Mouse (Mus musculus): Measurements from ENCODE around the gene Nr2f1. TPM values are rescaled to one million over a fixed set of nuclear protein-coding genes. Genes with fewer than 3 reads are reported as not detected.
A peak's percentile ranks its signal among the peaks of the same experiment; 100 is the strongest.
"Not testable (repeated sequence)": the region's sequence is repeated elsewhere in the genome, so short reads cannot be mapped to it uniquely, and the experiment has no call there.

Gene Nr2f1
- polyA plus RNA-seq (2014; fragmentation: Nextera tagmentation; extraction: Ambion mirVana): 75.7 and 82.0 TPM in 2 replicates

DNA sequence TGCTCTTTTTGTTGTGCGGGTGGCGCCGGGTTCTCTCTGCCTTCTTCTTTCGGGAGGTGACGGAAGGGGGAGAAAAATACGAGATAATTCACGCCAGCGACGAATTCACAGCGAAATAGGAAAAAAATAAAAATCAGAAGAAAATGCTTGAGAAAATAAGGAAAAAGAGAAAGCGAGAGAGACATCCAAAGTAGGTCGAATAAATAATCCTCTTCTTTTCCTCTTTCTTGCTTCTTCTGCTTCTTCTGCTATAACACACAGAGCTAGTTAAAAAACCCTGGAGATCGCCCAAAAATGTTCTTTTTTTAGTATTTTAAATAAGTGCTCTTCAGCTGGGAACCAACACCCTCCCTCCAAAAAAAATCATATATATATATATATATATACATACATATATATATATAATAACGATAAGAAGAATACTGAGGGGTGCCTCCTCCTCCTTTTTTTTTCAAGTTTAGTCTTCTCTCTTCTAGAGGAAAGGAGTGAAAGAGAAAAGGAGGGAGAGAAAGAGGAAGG, at the start of gene Nr2f1:
Gene Nr2f1 (minus strand): TSS at position 116 of the 519 bp plus-strand sequence.
- 1% methylated on average over 14 of the region's 14 CpGs for WGBS
- ATAC-seq (no peak), DNase-seq (ENCODE audit: low spot score) (peak; percentile 65)
- Histone ChIP-seq H3K27ac (ENCODE audit: low read depth, low read length) (peak within 1 kb of the TSS; percentile 100), H3K4me2 (ENCODE audit: low read length) (peak within 1 kb of the TSS; percentile 71), H3K9ac (ENCODE audit: low read length) (peak within 1 kb of the TSS; percentile 100), H3K27me3 (replicated peaks; ENCODE audit: control insufficient read depth, insufficient read depth, low read length) (0 out of 2 replicates have a peak, but pooled peaks cover 3% of the 10 kb centered on the region), H3K4me3 (ENCODE audit: low read depth, low read length) (peak within 1 kb of the TSS; percentile 95), H3K9me3 (replicated peaks; ENCODE audit: control insufficient read depth, low read length) (no peaks in the 10 kb centered on the region), H3K36me3 (ENCODE audit: control insufficient read depth, insufficient read depth, low read length) (peaks cover 12% of the 10 kb centered on the region), H3K4me1 (ENCODE audit: control insufficient read depth, insufficient read depth, low read length) (peaks cover 8% of the 10 kb centered on the region)

DNA sequence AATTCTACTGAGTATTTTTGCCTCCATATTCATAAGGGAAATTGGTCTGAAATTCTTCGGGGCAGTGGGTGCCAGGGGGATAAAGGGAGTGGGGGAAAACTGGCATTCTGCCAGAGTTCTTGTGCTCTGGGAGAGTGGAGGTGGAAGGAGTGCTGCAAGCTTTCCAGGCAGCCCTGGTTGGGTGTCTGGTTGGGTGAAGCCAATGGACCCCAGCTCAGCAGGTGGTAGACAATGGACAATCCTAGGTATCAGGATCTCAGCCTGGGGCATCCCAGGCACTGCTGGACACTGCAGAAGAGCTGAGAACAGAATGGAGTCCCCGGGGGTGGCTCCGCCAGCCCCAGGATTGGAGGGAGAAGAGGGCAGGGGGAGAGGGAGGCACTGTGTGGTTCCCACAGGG, 22.1 kb upstream of the Nr2f1 start:
- no peaks in the 10 kb centered on the region for H3K36me3 ChIP-seq (ENCODE audit: control insufficient read depth, insufficient read depth, low read length)
- no peak overlapping the region for H3K9ac ChIP-seq (ENCODE audit: low read length)
- H3K4me1 ChIP-seq (ENCODE audit: control insufficient read depth, insufficient read depth, low read length): no peaks in the 10 kb centered on the region
- H3K27me3 ChIP-seq (replicated peaks; ENCODE audit: control insufficient read depth, insufficient read depth, low read length): no peaks in the 10 kb centered on the region
- ATAC-seq (no peak), DNase-seq (ENCODE audit: low spot score) (no peak)
- no peak overlapping the region for H3K4me2 ChIP-seq (ENCODE audit: low read length)
- no peak overlapping the region for H3K27ac ChIP-seq (ENCODE audit: low read depth, low read length)
- WGBS: 87% methylated on average over 3 of the region's 3 CpGs
- H3K9me3 ChIP-seq (replicated peaks; ENCODE audit: control insufficient read depth, low read length): no peaks in the 10 kb centered on the region
- H3K4me3 ChIP-seq (ENCODE audit: low read depth, low read length): no peak overlapping the region

DNA sequence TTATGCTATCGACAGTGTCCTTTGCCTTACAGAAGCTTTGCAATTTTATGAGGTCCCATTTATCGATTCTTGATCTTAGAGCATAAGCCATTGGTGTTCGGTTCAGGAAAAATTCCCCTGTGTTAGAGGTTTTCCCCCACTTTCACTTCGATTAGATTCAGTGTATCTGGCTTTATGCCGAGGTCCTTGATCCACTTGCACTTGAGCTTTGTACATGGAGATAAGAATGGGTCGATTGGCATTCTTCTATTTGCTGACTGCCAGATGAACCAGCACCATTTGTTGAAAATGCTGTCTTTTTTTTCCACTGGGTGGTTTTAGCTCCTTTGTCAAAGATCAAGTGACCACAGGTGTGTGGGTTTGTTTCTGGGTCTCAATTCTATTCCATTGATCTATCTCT, 20.7 kb upstream of the Nr2f1 start:
- H3K36me3 ChIP-seq (ENCODE audit: control insufficient read depth, insufficient read depth, low read length); DNase-seq (ENCODE audit: low spot score); H3K4me3 ChIP-seq (ENCODE audit: low read depth, low read length); ATAC-seq; H3K27ac ChIP-seq (ENCODE audit: low read depth, low read length); H3K27me3 ChIP-seq (replicated peaks; ENCODE audit: control insufficient read depth, insufficient read depth, low read length); H3K9me3 ChIP-seq (replicated peaks; ENCODE audit: control insufficient read depth, low read length); H3K4me1 ChIP-seq (ENCODE audit: control insufficient read depth, insufficient read depth, low read length); H3K9ac ChIP-seq (ENCODE audit: low read length); H3K4me2 ChIP-seq (ENCODE audit: low read length): not testable (repeated sequence)
- WGBS: 96% methylated on average over 6 of the region's 6 CpGs

DNA sequence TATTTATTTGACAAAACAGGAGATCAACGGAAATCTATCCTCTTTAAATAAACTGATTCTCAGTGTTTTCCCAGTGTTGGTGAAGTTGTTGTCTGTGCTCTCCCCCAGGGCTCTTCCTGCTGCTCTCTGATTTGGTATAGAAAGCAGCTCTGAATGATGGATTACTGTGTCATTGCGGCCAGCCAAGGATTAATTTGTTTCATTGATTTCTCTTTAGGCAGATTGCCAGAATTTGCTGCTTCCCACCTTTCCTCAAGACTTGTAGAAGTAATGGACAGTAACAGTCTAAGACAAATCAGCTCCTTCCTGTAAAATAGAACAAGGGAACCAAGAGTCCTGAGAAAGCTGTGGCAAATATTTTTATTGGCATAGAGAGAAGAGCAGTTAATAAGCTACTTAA, 15.7 kb upstream of the Nr2f1 start:
- peaks cover 12% of the 10 kb centered on the region for H3K4me1 ChIP-seq (ENCODE audit: control insufficient read depth, insufficient read depth, low read length)
- H3K9me3 ChIP-seq (replicated peaks; ENCODE audit: control insufficient read depth, low read length): no peaks in the 10 kb centered on the region
- no peak for DNase-seq (ENCODE audit: low spot score)
- H3K4me2 ChIP-seq (ENCODE audit: low read length): no peak overlapping the region
- no peak overlapping the region for H3K4me3 ChIP-seq (ENCODE audit: low read depth, low read length)
- WGBS: 31% methylated on average over 2 of the region's 2 CpGs
- ATAC-seq: no peak
- no peaks in the 10 kb centered on the region; the same call in 1 of the 2 replicates for H3K27me3 ChIP-seq (replicated peaks; ENCODE audit: control insufficient read depth, insufficient read depth, low read length)
- no peak overlapping the region for H3K9ac ChIP-seq (ENCODE audit: low read length)
- H3K36me3 ChIP-seq (ENCODE audit: control insufficient read depth, insufficient read depth, low read length): no peaks in the 10 kb centered on the region
- no peak overlapping the region for H3K27ac ChIP-seq (ENCODE audit: low read depth, low read length)

DNA sequence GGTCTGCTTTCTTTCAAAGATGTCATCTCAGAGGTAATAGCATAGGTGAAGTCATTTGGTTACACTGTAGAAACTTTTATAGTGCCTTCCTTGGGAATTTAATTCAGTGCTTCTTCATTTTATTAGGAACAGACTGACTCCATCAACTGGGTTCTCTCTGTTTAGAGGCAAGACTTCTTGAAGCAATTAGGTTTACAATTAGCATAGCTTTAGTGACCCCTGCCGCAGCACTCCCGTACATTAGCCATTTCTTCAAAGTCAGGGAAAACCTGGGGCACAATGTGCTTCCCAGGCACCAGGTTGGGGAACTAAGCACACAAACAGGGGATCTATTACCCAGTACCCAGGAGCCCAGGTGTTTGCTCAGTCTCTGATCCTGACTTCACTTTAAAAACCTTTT, 13.6 kb upstream of the Nr2f1 start:
- no peak for ATAC-seq
- Histone ChIP-seq H3K4me2 (ENCODE audit: low read length) (no peak overlapping the region), H3K9me3 (replicated peaks; ENCODE audit: control insufficient read depth, low read length) (no peaks in the 10 kb centered on the region), H3K9ac (ENCODE audit: low read length) (no peak overlapping the region), H3K4me1 (ENCODE audit: control insufficient read depth, insufficient read depth, low read length) (peaks cover 20% of the 10 kb centered on the region), H3K27ac (ENCODE audit: low read depth, low read length) (no peak overlapping the region), H3K27me3 (replicated peaks; ENCODE audit: control insufficient read depth, insufficient read depth, low read length) (no peaks in the 10 kb centered on the region; the same call in 1 of the 2 replicates), H3K4me3 (ENCODE audit: low read depth, low read length) (no peak overlapping the region), H3K36me3 (ENCODE audit: control insufficient read depth, insufficient read depth, low read length) (no peaks in the 10 kb centered on the region)
- 17% methylated on average over 2 of the region's 2 CpGs for WGBS
- DNase-seq (ENCODE audit: low spot score): no peak

DNA sequence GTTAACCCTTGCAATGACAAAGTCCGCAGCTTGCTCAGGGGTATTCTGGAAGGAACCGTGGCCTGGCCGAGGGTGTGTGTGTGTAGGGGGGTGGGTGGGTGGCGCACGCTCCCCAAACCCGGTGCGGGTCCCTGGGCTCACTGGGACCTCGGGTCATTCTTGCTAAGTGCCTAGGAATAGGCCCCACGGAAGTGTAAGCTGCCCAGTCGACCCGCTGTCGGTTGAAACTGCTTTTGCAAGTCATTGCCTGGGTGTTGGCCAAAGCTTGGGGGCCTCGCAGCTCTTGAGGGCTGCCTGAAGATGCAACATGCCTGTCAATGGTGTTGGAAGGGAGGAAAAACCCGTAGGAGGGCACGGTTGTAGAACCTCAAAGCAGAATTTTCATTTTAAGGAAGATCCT, 12.6 kb upstream of the Nr2f1 start:
- Histone ChIP-seq H3K4me1 (ENCODE audit: control insufficient read depth, insufficient read depth, low read length) (peaks cover 27% of the 10 kb centered on the region), H3K36me3 (ENCODE audit: control insufficient read depth, insufficient read depth, low read length) (no peaks in the 10 kb centered on the region), H3K27me3 (replicated peaks; ENCODE audit: control insufficient read depth, insufficient read depth, low read length) (no peaks in the 10 kb centered on the region; the same call in 1 of the 2 replicates), H3K4me2 (ENCODE audit: low read length) (peak overlapping the region; percentile 81), H3K9me3 (replicated peaks; ENCODE audit: control insufficient read depth, low read length) (no peaks in the 10 kb centered on the region), H3K27ac (ENCODE audit: low read depth, low read length) (no peak overlapping the region), H3K9ac (ENCODE audit: low read length) (no peak overlapping the region), H3K4me3 (ENCODE audit: low read depth, low read length) (no peak overlapping the region)
- ATAC-seq: no peak
- DNase-seq (ENCODE audit: low spot score): no peak
- 31% methylated on average over 15 of the region's 15 CpGs for WGBS

DNA sequence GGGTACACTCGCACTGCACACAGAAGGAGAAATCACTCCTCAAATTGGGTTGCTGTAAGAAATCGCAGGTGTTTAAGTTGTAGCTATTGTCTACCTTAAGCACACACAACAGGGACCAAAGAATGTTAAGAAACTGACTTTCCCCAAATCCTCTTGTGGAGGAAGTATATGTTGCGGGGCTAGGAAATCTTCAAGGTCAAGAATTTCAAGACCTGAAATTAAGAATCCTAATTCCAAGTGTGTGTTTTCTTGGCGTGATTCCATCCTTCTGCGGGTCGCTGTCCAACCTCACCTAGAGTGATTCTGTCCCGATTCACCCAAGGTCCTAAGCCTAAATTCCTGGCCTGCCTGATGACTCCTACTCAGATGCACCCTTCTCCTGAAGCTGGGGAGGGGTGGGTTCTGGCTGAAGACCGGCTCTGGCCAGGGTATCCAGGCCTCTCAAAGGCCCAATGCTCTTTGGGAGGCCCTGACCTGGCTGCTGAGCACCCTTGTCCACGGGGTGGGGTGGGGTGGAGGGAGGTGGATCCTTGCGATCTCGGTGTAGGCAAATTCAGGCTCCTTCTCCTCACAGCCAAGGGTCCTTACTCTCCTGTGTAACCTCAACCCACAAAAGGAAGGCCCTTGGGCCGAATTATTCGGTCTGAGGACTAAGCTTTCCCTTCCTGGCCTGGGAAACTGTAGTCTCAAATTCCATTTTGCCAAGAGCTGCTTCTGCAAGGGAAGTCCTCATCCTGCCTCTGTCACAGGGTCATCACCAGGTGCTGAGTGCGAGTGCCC, 11.9 kb upstream of the Nr2f1 start:
- no peaks in the 10 kb centered on the region for H3K36me3 ChIP-seq (ENCODE audit: control insufficient read depth, insufficient read depth, low read length)
- ATAC-seq (no peak), DNase-seq (ENCODE audit: low spot score) (no peak)
- no peaks in the 10 kb centered on the region for H3K9me3 ChIP-seq (replicated peaks; ENCODE audit: control insufficient read depth, low read length)
- 0 out of 2 replicates have a peak overlapping the region, but pooled peaks have one; percentile 1 for H3K4me3 ChIP-seq (ENCODE audit: low read depth, low read length)
- peak overlapping the region; percentile 89; the same call in 1 of the 2 replicates for H3K27ac ChIP-seq (ENCODE audit: low read depth, low read length)
- H3K27me3 ChIP-seq (replicated peaks; ENCODE audit: control insufficient read depth, insufficient read depth, low read length): no peaks in the 10 kb centered on the region; the same call in 1 of the 2 replicates
- WGBS: 22% methylated on average over 14 of the region's 14 CpGs
- peak overlapping the region; percentile 81 for H3K4me2 ChIP-seq (ENCODE audit: low read length)
- peaks cover 27% of the 10 kb centered on the region for H3K4me1 ChIP-seq (ENCODE audit: control insufficient read depth, insufficient read depth, low read length)
- H3K9ac ChIP-seq (ENCODE audit: low read length): peak overlapping the region; percentile 73; the same call in 1 of the 2 replicates

DNA sequence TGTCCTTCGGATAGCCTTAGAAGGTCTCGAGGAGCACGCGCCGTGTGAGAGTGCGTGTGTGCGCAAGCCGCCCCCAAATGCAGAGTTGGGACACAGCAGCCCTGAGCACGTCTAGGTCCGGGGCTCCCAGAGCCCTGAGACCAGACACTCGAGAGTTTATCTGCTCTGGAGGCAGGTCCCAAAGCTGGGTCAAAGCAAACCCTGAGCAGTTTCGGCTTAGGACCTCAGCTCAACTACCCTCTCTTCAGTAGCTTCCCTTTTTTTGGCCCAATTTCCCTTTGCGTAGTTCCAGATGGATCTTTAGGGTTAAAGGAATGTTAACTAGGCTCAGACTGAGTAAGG, 11.2 kb upstream of the Nr2f1 start:
- peak; percentile 35 for ATAC-seq
- Histone ChIP-seq H3K36me3 (ENCODE audit: control insufficient read depth, insufficient read depth, low read length) (no peaks in the 10 kb centered on the region), H3K4me2 (ENCODE audit: low read length) (peak overlapping the region; percentile 81), H3K4me1 (ENCODE audit: control insufficient read depth, insufficient read depth, low read length) (peaks cover 27% of the 10 kb centered on the region), H3K9ac (ENCODE audit: low read length) (peak overlapping the region; percentile 73), H3K27me3 (replicated peaks; ENCODE audit: control insufficient read depth, insufficient read depth, low read length) (no peaks in the 10 kb centered on the region; the same call in 1 of the 2 replicates), H3K9me3 (replicated peaks; ENCODE audit: control insufficient read depth, low read length) (no peaks in the 10 kb centered on the region), H3K4me3 (ENCODE audit: low read depth, low read length) (peak overlapping the region; percentile 34), H3K27ac (ENCODE audit: low read depth, low read length) (peak overlapping the region; percentile 89)
- DNase-seq (ENCODE audit: low spot score): no peak
- 9% methylated on average over 13 of the region's 13 CpGs for WGBS
